Mouse (Mus musculus): ENCODE measurements around the gene Frs2. TPM values are rescaled to one million over a fixed set of nuclear protein-coding genes. Genes with fewer than 3 reads are reported as not detected.

Frs2 gene
- total RNA-seq (2021), result 1 to 10 TPM; 9.1 to 9.2 TPM
- long read RNA-seq, experiment 1, full-length matches to known transcripts, result 3 of 8 reads
- long read RNA-seq, experiment 1, partial matches to known transcripts, result 1 of 8 reads
- long read RNA-seq, experiment 1, other reads (novel, unspliced or antisense), result 4 of 8 reads
- long read RNA-seq, experiment 2, full-length matches to known transcripts, result 3 of 5 reads
- long read RNA-seq, experiment 2, partial matches to known transcripts, result 0 of 5 reads
- long read RNA-seq, experiment 2, other reads (novel, unspliced or antisense), result 2 of 5 reads

- peak; percentile 95 for DNase-seq (ENCODE audit: low spot score)
Measured at GRCm38 (mm10) chr10:117148361-117149003, at the start of gene Frs2. Gene Frs2 (minus strand): TSS chr10:117148534.

- DNase-seq (ENCODE audit: low spot score), result no peak
Measured at GRCm38 (mm10) chr10:117196696-117197095, 48.4 kb upstream of the Frs2 start.

GRCm38 (mm10) chr10:117195748-117196147 lies 47.4 kb upstream of the Frs2 start:
- DNase-seq (ENCODE audit: low spot score), result no peak

GRCm38 (mm10) chr10:117195005-117195404 lies 46.7 kb upstream of the Frs2 start:
- no peak for DNase-seq (ENCODE audit: low spot score)

GRCm38 (mm10) chr10:117193364-117193763 lies 45.0 kb upstream of the Frs2 start:
- no peak for DNase-seq (ENCODE audit: low spot score)

GRCm38 (mm10) chr10:117185399-117186089 lies 37.2 kb upstream of the Frs2 start:
- DNase-seq (ENCODE audit: low spot score), result no peak

- no peak for DNase-seq (ENCODE audit: low spot score)
Measured at GRCm38 (mm10) chr10:117181098-117181497, 32.8 kb upstream of the Frs2 start.

GRCm38 (mm10) chr10:117174645-117175044 lies 26.3 kb upstream of the Frs2 start:
- DNase-seq (ENCODE audit: low spot score), result no peak

- DNase-seq (ENCODE audit: low spot score), result no peak
Measured at GRCm38 (mm10) chr10:117173566-117174438, 25.5 kb upstream of the Frs2 start.

- no peak for DNase-seq (ENCODE audit: low spot score)
Measured at GRCm38 (mm10) chr10:117173111-117173510, 24.8 kb upstream of the Frs2 start.

- no peak for DNase-seq (ENCODE audit: low spot score)
Measured at GRCm38 (mm10) chr10:117172069-117172468, 23.7 kb upstream of the Frs2 start.

GRCm38 (mm10) chr10:117166785-117167425 lies 18.6 kb upstream of the Frs2 start:
- DNase-seq (ENCODE audit: low spot score), result no peak

GRCm38 (mm10) chr10:117162662-117163061 lies 14.3 kb upstream of the Frs2 start:
- DNase-seq (ENCODE audit: low spot score), result no peak

GRCm38 (mm10) chr10:117160099-117160498 lies 11.8 kb upstream of the Frs2 start:
- no peak for DNase-seq (ENCODE audit: low spot score)

- DNase-seq (ENCODE audit: low spot score), result no peak
Measured at GRCm38 (mm10) chr10:117152247-117152646, 3.9 kb upstream of the Frs2 start.

GRCm38 (mm10) chr10:117151676-117152075 lies 3.3 kb upstream of the Frs2 start:
- DNase-seq (ENCODE audit: low spot score), result no peak

- DNase-seq (ENCODE audit: low spot score), result no peak
Measured at GRCm38 (mm10) chr10:117151241-117151640, 2.9 kb upstream of the Frs2 start.

GRCm38 (mm10) chr10:117150764-117151163 lies 2.4 kb upstream of the Frs2 start:
- DNase-seq (ENCODE audit: low spot score), result no peak

- DNase-seq (ENCODE audit: low spot score), result no peak
Measured at GRCm38 (mm10) chr10:117149942-117150617, 1.7 kb upstream of the Frs2 start.

- no peak for DNase-seq (ENCODE audit: low spot score)
Measured at GRCm38 (mm10) chr10:117149241-117149640, 907 bp upstream of the Frs2 start.

All from gastrocnemius, adult 18-20 months (tissue).